Mouse (Mus musculus) 3T3-L1 (cell line): ENCODE data around the gene Stk39.

ENCODE experiments used
- DNase-seq: peaks from one replicate; pipeline ENCODE4 v3.0.0-alpha.2; 2015; ENCODE audit warnings: low read depth, low spot score

Stk39 gene

GRCm38 (mm10) chr2:68420223-68420622 lies 51.8 kb downstream of the Stk39 start:
- DNase-seq, result no peak

DNA sequence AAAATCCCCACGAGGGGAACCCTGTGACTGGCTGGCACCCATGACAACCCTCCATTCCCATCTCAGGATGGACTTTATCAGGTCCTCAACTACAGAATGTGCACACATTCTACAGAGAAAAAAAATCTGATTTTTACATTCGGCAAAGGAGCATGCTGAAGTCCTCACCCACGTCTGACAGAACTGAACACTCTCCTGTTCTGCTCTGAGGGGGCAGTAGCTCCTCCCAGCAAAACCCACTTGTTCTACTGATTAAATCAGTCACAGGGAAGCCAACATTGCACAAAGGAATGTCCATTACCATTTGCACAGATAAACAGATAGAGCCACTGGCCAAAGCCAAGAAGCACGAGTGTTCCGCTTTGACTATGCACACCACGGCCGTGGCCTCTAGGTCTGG lies 52.3 kb downstream of the Stk39 start:
- no peak for DNase-seq

DNA sequence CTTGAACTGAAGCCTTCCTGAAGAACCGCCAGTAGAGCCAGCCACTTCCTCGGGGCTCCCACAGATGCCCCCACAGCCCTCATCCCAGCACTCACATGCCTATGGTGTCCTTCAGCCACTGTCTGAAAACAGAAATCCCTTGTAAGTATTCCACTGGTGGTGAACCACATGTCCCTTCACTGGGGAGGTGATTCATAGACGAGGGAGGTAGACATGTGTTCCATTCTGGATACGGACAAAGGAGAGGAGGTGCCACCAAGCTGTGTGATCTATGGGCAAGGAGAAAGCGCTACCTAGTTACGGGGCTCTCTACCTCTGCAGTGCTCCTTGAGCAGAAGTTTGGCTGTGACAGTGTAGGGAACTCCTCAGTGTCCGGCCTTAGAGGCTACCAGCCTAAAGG lies 52.9 kb downstream of the Stk39 start:
- no peak for DNase-seq

DNA sequence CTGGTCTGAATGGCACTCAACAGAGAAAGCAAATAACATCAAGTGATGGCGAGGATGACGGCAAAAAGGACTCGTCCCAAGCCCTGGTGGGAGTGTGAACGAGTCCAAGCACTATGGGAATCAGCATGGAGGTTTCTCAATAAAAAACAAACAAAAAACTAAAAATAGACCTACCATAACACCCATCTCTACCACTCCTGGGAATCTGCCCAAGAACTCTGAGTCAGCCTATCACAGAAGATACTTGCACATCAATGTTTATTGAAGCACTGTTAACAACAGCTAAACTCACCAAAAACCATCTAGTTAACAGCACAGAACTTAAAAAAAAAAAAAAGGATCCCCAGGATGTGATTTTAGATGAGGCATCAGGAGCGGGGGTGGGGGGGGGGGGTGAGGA lies 55.0 kb downstream of the Stk39 start:
- DNase-seq, result peak; percentile 87

DNA sequence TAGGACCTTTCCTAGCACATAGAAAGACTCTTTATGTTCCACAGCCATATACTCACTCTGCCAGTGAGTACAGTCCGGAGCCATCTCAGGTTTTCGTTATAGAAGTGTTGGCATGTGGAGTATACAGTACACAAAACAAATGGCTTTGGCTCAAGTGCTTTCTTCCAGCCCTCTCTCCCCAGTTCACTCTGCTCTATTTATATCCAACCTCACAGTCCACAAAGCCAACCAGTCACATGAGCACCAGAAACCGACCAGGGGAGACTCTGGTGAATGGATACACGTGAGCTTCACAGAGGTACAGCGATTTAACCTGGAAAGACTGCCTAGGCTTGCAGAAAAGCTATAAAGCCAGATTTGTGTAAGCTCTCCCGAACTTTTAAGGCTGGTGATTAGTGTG lies 56.4 kb downstream of the Stk39 start:
- DNase-seq, result no peak

DNA sequence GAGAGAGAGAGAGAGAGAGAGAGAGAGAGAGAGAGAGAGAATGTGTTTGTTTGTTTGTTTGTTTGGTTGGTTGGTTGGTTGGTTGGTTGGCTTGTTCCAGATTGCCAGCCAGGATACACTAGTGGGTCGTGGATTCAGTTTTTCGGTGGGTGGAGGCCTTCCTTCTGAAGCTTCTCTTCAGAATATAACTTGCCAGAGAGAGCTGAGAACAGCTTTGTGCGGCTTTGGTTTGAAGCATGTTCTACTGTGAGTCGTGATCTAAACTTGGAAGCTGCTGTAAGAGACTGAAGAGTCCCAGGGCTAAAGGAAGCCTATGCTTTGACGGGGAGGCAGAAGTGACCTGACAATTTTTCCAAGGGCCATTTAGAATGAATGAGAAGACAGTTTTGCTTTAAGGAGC lies 59.9 kb downstream of the Stk39 start:
- peak; percentile 24 for DNase-seq

DNA sequence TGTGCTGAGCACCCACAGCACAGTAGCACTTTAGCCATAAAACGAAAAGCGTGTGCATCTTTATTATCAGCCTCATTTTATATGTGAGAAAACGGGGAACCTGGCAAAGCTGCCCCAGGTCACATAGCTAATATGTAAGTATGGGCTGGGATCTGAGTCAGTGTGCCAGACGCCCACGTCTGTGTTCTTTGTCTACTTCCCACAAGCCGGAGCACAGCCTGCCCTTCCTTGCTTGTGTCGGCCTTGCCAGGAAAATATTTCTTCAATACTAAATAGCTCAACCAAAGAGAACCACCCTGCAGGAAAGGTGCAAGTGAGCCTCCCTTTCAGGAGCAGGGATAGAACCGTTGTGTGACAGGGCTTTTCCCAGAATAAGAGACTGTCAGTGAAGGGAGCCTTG lies 60.9 kb downstream of the Stk39 start:
- no peak for DNase-seq

- no peak for DNase-seq
Observed at GRCm38 (mm10) chr2:68409640-68410215, 62.3 kb downstream of the Stk39 start.

GRCm38 (mm10) chr2:68408271-68408980 lies 63.6 kb downstream of the Stk39 start:
- no peak for DNase-seq

DNA sequence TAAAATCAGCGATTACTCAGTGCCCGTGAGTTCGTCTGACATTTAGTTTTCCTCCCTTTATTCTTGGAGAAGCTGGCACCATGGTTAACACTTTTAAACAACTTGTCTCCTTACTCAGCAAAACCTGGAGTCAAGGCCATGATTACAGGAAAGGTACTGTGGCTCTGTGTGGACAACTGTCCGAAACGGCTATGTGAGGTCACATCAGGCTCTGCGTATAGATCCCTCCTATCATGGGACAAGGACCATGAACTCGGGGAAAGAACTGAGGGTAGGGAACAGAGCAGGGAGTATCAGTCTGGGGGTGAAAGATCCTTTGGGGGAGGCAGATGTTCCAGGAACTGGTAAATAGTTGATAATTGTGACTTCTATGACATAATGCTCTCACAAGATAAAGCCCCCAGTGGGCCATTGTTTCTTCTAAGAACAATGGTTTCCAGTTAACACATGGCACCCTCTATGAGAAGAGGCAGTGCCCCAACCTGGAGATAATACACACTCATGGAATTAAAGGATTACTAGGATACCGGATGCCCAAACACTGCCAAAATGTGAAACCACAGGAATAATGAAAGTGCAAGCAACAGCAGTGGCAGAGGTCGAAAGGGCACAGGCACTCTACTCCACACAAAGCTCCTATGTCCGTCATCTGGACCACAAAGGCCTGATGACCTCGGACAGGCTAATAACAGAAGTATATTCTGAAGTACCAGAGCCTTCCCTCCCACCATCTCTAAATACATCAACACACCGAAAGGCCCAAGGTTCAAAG lies 64.7 kb downstream of the Stk39 start:
- DNase-seq, result peak; percentile 47

- DNase-seq, result no peak
Observed at GRCm38 (mm10) chr2:68406571-68407074, 65.4 kb downstream of the Stk39 start.

- no peak for DNase-seq
Observed at GRCm38 (mm10) chr2:68405163-68405715, 66.8 kb downstream of the Stk39 start.

- DNase-seq, result no peak
Observed at GRCm38 (mm10) chr2:68404274-68405162, 67.5 kb downstream of the Stk39 start.

DNA sequence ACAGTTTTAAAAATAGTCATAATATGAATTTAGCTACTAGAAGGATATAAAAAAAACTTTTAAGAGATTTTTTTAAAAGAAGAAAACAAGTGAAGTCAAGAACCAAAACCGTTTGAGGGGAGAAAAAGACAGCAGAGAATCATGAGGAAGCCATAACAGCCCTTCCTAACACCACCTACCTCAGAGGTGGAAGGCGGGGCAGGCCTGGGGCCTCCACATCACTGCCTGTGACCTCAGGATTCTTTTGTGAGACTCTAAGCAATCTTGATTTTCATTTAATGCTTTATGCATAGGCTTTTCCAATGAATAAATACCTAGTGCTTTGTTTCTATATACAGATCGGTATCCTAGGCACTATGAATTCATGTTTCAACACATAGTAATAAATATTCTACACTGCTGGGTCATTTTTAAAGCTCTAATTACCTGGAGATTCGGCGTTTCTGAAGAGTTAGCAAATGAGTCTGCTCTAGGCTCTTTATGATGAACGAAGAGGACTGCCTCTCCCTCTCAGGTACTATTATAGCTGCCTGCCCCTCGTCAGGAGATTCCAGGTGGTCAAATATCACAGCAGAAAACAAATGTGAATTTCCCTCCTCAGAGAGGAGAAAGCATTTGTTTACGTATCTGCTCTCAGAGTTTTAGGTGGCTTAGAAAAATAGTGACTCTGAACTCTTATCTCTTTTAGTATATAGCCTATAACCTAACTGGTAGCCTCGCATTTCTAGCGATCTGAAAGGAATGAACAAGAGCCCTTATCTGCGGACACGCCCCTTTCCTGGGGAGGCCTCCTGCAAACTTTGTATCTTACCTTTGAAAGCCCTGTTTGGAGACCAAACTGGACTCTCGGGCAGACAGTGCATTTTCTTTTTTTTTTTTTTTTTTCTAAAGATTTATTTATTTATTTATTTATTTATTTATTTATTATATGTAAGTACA lies 78.2 kb downstream of the Stk39 start:
- DNase-seq, result no peak

- no peak for DNase-seq
Observed at GRCm38 (mm10) chr2:68387824-68388582, 84.1 kb downstream of the Stk39 start.

GRCm38 (mm10) chr2:68386313-68386863 lies 85.7 kb downstream of the Stk39 start:
- no peak for DNase-seq

DNA sequence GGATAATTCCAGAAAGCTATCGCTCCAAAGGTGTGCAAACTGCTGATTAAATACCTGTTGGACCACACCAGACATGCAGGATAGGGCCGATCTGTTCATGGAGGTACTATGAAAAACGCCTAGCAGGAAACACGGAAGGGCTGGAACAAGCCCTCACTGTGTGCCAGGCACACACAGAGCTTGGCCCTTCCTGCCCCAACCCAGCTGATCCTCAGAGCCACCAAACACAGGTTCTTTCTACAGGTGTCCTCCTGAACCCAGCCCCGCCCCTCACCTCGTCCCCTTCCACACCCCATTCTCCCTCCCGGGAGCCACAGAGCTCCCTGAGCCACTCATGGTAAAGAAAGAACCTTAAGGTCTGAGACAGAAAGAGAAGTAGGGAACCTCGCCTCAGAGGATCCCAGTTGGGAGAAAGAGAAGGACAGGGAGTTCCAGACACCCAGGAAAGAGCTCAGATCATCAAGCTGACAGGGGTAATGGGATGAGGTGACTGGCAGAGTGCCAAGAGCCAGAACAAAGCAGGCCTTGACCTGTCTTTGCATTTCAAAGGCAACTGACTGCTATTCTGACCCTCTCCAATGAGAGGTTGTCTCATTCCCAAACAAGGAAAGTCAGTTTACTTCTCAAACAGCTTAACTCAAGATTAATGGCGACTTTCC lies 86.3 kb downstream of the Stk39 start:
- DNase-seq, result no peak

DNA sequence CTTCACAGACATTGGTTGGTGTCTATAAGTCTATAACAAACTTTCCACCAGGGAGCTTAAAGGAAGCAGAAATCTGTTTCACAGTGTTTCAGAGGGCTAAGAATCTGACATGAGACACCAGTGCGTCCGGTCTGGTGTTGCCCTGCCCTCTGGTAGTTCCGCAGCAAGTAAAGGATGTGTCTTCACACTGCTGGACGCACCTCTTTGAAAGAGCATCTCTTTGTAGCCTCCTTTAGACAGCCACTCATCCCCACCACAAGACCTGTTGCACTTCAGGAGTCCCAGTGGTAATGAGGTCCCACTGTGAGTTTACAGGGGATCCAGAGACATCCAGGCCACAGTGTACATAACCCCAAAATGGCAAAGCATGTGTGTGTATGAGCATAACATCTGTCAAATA lies 88.1 kb downstream of the Stk39 start:
- no peak for DNase-seq
